Mouse (Mus musculus) hindbrain, embryonic 11.5 days (tissue): ENCODE results near the gene Rmnd5a. TPM values are rescaled to one million over a fixed set of nuclear protein-coding genes. Genes with fewer than 3 reads are reported as not detected.

Source experiments
- ATAC-seq: fragments of 200-750 bp; cut with Nextera tagmentation; 2 replicates; pipeline ENCODE4 v1.8.0; 2017; ENCODE audit warnings: mild to moderate bottlenecking, moderate TSS enrichment, moderate library complexity; ENCODE audit not compliant: low FRiP score
- DNase-seq: peaks from one replicate; pipeline ENCODE4 v3.0.0-alpha.2; 2015; ENCODE audit warnings: low spot score
- H3K27ac ChIP-seq: fragments of 300-500 bp; sonication (generic); 2 replicates; pipeline ENCODE4 v1.5.1; 2014; ENCODE audit warnings: mild to moderate bottlenecking, low read depth, low read length
- H3K27me3 ChIP-seq: fragments of 300-500 bp; sonication (generic); 2 replicates; pipeline ENCODE4 v1.6.1; 2014; ENCODE audit warnings: mild to moderate bottlenecking, low read length, moderate library complexity, mixed read lengths; ENCODE audit not compliant: control insufficient read depth, insufficient read depth
- H3K36me3 ChIP-seq: fragments of 300-500 bp; sonication (generic); 2 replicates; pipeline ENCODE4 v1.6.1; 2014; ENCODE audit warnings: mild to moderate bottlenecking, low read length, moderate library complexity, mixed read lengths; ENCODE audit not compliant: control insufficient read depth, insufficient read depth
- H3K4me1 ChIP-seq: fragments of 300-500 bp; sonication (generic); replicated peaks from 2 replicates; pipeline ENCODE4 v1.6.1; 2014; ENCODE audit warnings: low read length, mixed read lengths; ENCODE audit not compliant: control insufficient read depth, insufficient read depth
- H3K4me2 ChIP-seq: fragments of 300-500 bp; sonication (generic); replicated peaks from 2 replicates; pipeline ENCODE4 v1.6.1; 2014; ENCODE audit warnings: mild to moderate bottlenecking, low read depth, low read length
- H3K4me3 ChIP-seq: fragments of 300-500 bp; sonication (generic); 2 replicates; pipeline ENCODE4 v1.5.1; 2014; ENCODE audit warnings: low read depth, low read length
- H3K9ac ChIP-seq: fragments of 300-500 bp; sonication (generic); 2 replicates; pipeline ENCODE4 v1.6.1; 2014; ENCODE audit warnings: low read depth, low read length
- H3K9me3 ChIP-seq: fragments of 300-500 bp; sonication (generic); 2 replicates; pipeline ENCODE4 v1.6.1; 2016; ENCODE audit warnings: low read length; ENCODE audit not compliant: control insufficient read depth
- WGBS: fragments of 180-500 bp; shearing (Covaris S2); extraction: QIAGEN DNeasy Blood & Tissue Kit; methylation state at CpG from one replicate; pipeline ENCODE4 v1.1.7; 2014; 5-methylcytosine and 5-hydroxymethylcytosine counted together
- polyA plus RNA-seq: library from polyadenylated mRNA; unstranded; fragments of >200 nt; fragmentation: Nextera tagmentation; extraction: Ambion mirVana; gene quantifications from 2 replicates; pipeline ENCODE4 v1.2.1, GENCODE M21; 2014

Rmnd5a gene
- polyA plus RNA-seq, 1 experiment from 2014 or later = 7.1 TPM

DNA sequence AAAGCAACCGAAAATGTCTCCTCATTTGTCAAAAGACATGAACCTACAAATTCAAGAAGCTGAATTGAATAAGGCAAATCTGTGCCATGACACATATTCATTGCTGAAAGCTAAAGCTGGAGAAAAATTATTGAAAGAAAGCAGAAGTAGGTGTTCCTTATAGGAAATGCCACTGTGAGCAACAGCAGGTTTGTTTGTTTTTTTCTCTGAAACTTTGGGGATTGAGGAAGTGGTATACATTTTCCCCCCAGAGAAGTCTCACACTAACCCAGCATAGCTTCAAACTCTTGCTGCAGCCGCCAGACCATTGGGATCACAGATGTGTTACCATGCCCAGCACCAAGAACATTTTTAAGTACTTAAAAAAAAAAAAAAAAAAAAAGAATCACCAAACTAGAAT is 12.4 kb upstream of the Rmnd5a start:
- no peaks in the 10 kb centered on the region for H3K4me1 ChIP-seq
- no peak overlapping the region for H3K4me2 ChIP-seq
- no peak for DNase-seq
- no peaks in the 10 kb centered on the region for H3K9me3 ChIP-seq
- H3K27ac ChIP-seq = no peak overlapping the region
- no peak for ATAC-seq
- H3K4me3 ChIP-seq = no peak overlapping the region
- H3K36me3 ChIP-seq = no peaks in the 10 kb centered on the region
- 74% methylated on average over 2 of the region's 2 CpGs for WGBS
- no peaks in the 10 kb centered on the region for H3K27me3 ChIP-seq
- H3K9ac ChIP-seq = no peak overlapping the region

- Histone ChIP-seq H3K36me3 (no peaks in the 10 kb centered on the region), H3K9ac (no peak overlapping the region), H3K4me2 (no peak overlapping the region), H3K27me3 (no peaks in the 10 kb centered on the region), H3K4me1 (no peaks in the 10 kb centered on the region), H3K4me3 (no peak overlapping the region), H3K27ac (no peak overlapping the region), H3K9me3 (no peaks in the 10 kb centered on the region)
- no peak for ATAC-seq
- no peak for DNase-seq
- WGBS = 83% methylated on average over 6 of the region's 6 CpGs
Observed at GRCm38 (mm10) chr6:71445560-71445959, 5.1 kb upstream of the Rmnd5a start.

DNA sequence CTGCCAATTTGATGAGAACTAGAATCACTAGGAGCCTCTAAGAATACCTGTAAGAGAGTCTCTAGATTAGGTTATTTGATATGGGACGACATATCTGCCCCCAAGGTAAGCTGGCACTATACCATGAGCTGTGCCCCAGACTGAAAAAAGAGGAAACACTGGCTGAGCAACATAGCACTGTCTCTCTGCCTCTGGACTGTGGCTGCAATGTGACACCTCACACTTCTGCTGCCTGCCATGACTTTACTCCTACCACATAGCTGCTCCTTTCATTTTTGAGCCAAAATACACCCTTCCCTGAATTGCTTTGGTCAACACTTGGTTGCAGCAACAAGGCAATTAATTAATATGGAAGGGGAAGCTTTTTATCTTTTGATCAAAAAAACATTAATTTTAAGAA is 4.3 kb upstream of the Rmnd5a start:
- H3K9me3 ChIP-seq = no peaks in the 10 kb centered on the region
- H3K4me2 ChIP-seq = no peak overlapping the region
- DNase-seq (no peak), ATAC-seq (no peak)
- no peaks in the 10 kb centered on the region for H3K36me3 ChIP-seq
- 57% methylated on average over 1 of the region's 1 CpGs for WGBS
- H3K4me3 ChIP-seq = no peak overlapping the region
- H3K9ac ChIP-seq = no peak overlapping the region
- H3K27me3 ChIP-seq = no peaks in the 10 kb centered on the region
- H3K27ac ChIP-seq = no peak overlapping the region
- H3K4me1 ChIP-seq = no peaks in the 10 kb centered on the region

DNA sequence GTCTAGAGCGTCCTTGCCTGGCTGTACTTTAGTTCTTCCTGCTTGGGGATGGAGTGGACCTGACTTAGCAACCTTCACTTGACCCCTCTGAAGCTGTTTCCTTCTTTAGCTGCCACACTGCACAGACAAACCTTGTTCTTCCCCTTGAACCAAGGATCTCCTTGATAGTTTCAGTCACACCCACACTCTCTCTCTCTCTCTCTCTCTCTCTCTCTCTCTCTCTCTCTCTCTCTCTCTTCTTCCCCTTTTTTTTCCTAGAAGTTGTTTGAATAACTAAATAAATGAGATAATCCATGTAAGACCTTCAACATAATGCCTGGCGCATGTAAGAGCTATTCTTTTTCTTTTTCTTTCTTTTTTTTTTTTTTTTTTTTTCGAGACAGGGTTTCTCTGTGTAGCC is 1.7 kb upstream of the Rmnd5a start:
- Histone ChIP-seq H3K4me2 (no peak overlapping the region), H3K27ac (no peak overlapping the region), H3K4me3 (no peak overlapping the region), H3K36me3 (no peaks in the 10 kb centered on the region), H3K4me1 (peaks cover 3% of the 10 kb centered on the region), H3K9ac (no peak overlapping the region), H3K9me3 (no peaks in the 10 kb centered on the region), H3K27me3 (no peaks in the 10 kb centered on the region)
- ATAC-seq (no peak), DNase-seq (no peak)
- WGBS = 68% methylated on average over 2 of the region's 3 CpGs

DNA sequence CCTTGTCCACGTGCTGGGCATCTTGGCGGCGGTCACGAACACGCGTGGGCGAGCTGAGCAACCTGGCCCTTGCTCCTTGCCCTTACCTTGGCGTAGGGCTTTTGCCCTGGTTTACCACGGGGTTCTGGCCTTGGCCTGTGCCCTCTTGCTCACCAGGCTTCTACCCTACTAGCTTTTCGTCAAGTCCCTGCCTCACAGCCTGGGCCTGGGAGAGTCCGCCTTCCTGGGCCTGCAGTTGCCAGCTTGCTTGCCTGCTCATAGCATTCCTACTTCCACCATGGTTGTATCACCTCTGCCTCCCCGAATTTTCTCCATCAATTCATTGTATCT is 779 bp upstream of the Rmnd5a start:
- no peaks in the 10 kb centered on the region for H3K9me3 ChIP-seq
- H3K4me1 ChIP-seq = peaks cover 5% of the 10 kb centered on the region
- no peak for DNase-seq
- H3K27ac ChIP-seq = peak overlapping the region; percentile 94
- no peaks in the 10 kb centered on the region for H3K36me3 ChIP-seq
- peak overlapping the region; percentile 85 for H3K9ac ChIP-seq
- no peak; the same call in 1 of the 2 replicates for ATAC-seq
- H3K4me2 ChIP-seq = peak overlapping the region; percentile 93
- H3K27me3 ChIP-seq = no peaks in the 10 kb centered on the region
- H3K4me3 ChIP-seq = peak overlapping the region; percentile 99
- 5% methylated on average over 12 of the region's 12 CpGs for WGBS

DNA sequence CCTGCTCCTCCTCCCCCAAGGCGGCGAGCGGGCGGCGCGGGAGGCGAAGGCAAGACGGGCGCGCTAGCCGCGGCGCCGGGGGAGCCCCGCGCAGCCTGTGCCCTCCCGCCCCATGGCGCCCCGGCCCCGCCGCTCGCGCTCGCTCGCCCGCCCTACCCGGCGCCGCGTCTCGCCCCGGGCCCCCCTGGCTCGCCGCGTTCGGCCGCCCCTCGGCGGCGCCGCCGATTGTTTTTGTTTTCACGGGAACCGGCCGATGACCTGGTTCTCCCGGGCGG is 283 bp downstream of the Rmnd5a start:
- ATAC-seq (no peak), DNase-seq (no peak)
- H3K9me3 ChIP-seq = no peaks in the 10 kb centered on the region
- WGBS = 2% methylated on average over 7 of the region's 47 CpGs
- H3K27ac ChIP-seq = peak overlapping the region; percentile 96
- H3K4me2 ChIP-seq = peak overlapping the region; percentile 76
- H3K27me3 ChIP-seq = no peaks in the 10 kb centered on the region
- peak overlapping the region; percentile 91 for H3K9ac ChIP-seq
- H3K36me3 ChIP-seq = no peaks in the 10 kb centered on the region
- H3K4me1 ChIP-seq = peaks cover 5% of the 10 kb centered on the region
- peak overlapping the region; percentile 99 for H3K4me3 ChIP-seq

DNA sequence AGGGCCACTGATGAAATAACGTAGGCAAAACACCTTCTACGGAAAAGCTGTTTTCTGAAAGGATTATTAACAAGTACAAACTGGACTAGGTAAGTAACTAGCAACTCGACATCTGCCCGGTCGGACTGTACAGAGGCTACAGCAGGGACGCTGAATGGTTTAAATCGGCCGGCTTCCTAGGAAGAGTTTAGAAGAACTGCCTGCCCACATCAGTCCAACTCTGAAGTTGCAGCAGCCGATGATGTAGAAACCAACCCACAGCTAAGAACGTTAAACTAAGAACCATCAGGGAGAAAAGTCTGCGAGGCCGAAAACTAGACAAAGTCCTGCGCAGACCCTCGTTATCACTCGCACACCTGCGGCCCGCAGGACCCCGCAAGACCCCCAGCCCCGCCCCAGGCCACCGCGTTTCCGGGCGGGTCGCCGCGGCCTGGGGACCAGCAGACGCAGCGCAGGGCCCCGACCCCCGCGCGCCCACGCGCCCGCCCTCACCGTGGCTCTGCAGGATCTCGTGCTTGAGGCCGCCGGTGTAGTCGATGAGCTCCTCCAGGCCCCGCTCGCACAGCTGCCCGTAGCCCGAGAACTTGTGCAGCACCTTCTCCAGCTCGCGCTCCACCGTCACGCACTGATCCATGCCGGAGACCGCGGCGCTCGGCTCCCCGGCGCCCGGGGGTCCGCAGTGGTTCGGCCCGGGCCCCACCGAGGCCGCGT is 776 bp downstream of the Rmnd5a start:
- Histone ChIP-seq H3K9me3 (no peaks in the 10 kb centered on the region), H3K27ac (peak overlapping the region; percentile 96), H3K36me3 (no peaks in the 10 kb centered on the region), H3K9ac (peak overlapping the region; percentile 91), H3K4me1 (peaks cover 5% of the 10 kb centered on the region), H3K27me3 (no peaks in the 10 kb centered on the region), H3K4me2 (peak overlapping the region; percentile 76), H3K4me3 (peak overlapping the region; percentile 99)
- ATAC-seq = peak; percentile 57
- DNase-seq = peak; percentile 63
- 1% methylated on average over 38 of the region's 62 CpGs for WGBS

GRCm38 (mm10) chr6:71438070-71438469 is 2.4 kb downstream of the Rmnd5a start:
- Histone ChIP-seq H3K9ac (no peak overlapping the region), H3K4me3 (no peak overlapping the region), H3K27ac (no peak overlapping the region), H3K27me3 (no peaks in the 10 kb centered on the region), H3K4me2 (no peak overlapping the region), H3K4me1 (peaks cover 5% of the 10 kb centered on the region), H3K9me3 (no peaks in the 10 kb centered on the region), H3K36me3 (no peaks in the 10 kb centered on the region)
- 79% methylated on average over 1 of the region's 1 CpGs for WGBS
- DNase-seq (no peak), ATAC-seq (no peak)

- no peaks in the 10 kb centered on the region for H3K27me3 ChIP-seq
- no peaks in the 10 kb centered on the region for H3K9me3 ChIP-seq
- DNase-seq (no peak), ATAC-seq (no peak)
- H3K36me3 ChIP-seq = no peaks in the 10 kb centered on the region
- no peak overlapping the region for H3K27ac ChIP-seq
- H3K4me2 ChIP-seq = no peak overlapping the region
- no peak overlapping the region for H3K9ac ChIP-seq
- H3K4me3 ChIP-seq = no peak overlapping the region
- no peaks in the 10 kb centered on the region for H3K4me1 ChIP-seq
- WGBS = 93% methylated on average over 4 of the region's 4 CpGs
Observed at GRCm38 (mm10) chr6:71427996-71428725, 12.3 kb downstream of the Rmnd5a start.
